Mouse (Mus musculus): ENCODE measurements around the gene Pdcd5. TPM values are rescaled to one million over a fixed set of nuclear protein-coding genes. Genes with fewer than 3 reads are reported as not detected.

Gene Pdcd5
- 10 to 100 TPM; 71.8 to 72.4 TPM for total RNA-seq (2021)
- long read RNA-seq, experiment 1, transcript Pdcd5-201 (6 exons, 684 nt): major isoform, 36 of 41 reads
- long read RNA-seq, experiment 1, partial matches to known transcripts: 0 of 41 reads
- long read RNA-seq, experiment 1, other reads (novel, unspliced or antisense): 4 of 41 reads
- long read RNA-seq, experiment 2, transcript Pdcd5-201 (6 exons, 684 nt): major isoform, 56 of 62 reads
- long read RNA-seq, experiment 2, partial matches to known transcripts: 0 of 62 reads
- long read RNA-seq, experiment 2, other reads (novel, unspliced or antisense): 4 of 62 reads

- Histone ChIP-seq H3K4me3 (peak within 1 kb of the TSS; percentile 92), H3K27ac (peak within 1 kb of the TSS; percentile 86)
- TF ChIP-seq CTCF (conservative IDR thresholded peaks at IDR 0.05): peak; percentile 24; the same call in 1 of the 2 replicates
- peak; percentile 96 to 99 for DNase-seq (ENCODE audit: low spot score in 2 of 2)
Observed at GRCm38 (mm10) chr7:35647101-35647698, at the start of gene Pdcd5. TSS of gene Pdcd5 (minus strand) at chr7:35647521.

DNA sequence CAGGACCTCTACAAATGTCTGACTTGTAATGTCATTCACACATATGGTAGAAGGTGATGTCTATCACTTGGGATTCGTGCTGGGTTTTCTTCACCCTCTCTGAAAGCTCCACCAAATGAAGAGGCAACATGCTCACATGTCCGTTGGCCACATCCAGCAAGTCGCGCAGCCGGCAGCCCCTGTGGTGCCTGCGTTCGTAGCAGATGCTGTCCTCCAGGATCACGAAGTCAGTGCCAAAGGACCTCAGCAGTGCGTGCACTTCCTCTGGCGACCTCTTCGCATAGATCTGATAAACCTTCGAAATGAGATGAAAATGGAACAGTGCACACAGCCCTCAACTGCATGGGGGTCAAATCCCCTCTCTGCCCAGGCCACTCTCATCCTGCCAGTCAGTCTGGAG, 45.3 kb upstream of the Pdcd5 start:
- H3K4me3 ChIP-seq: no peak overlapping the region
- TF ChIP-seq CTCF (conservative IDR thresholded peaks at IDR 0.05): no peak
- H3K27ac ChIP-seq: no peak overlapping the region
- no peak for DNase-seq (ENCODE audit: low spot score in 2 of 2)

DNA sequence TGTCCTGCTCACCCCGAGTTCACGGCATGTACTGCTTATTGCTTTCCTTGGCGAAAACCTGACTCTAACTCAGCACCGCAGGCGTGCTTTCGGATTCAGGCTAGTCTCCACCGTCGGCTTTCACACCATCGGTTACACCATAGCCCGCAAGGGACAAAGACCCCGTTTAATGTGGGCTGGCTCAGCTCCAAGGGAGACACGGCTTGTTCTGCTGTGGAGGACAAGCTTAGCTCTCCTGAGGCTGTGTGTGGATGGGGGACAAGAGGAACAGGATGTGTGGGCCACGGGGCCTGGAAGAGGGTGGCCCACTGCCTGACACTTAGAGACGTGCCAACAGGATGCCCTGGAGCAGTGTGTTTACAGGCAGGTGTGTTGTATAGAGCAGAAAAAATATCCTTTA, 44.8 kb upstream of the Pdcd5 start:
- no peak for DNase-seq (ENCODE audit: low spot score in 2 of 2)
- Histone ChIP-seq H3K4me3 (no peak overlapping the region), H3K27ac (no peak overlapping the region)
- no peak for TF ChIP-seq CTCF (conservative IDR thresholded peaks at IDR 0.05)

- H3K27ac ChIP-seq: no peak overlapping the region
- no peak for DNase-seq (ENCODE audit: low spot score in 2 of 2)
- no peak for TF ChIP-seq CTCF (conservative IDR thresholded peaks at IDR 0.05)
Observed at GRCm38 (mm10) chr7:35688781-35689349, 41.5 kb upstream of the Pdcd5 start.

GRCm38 (mm10) chr7:35688276-35688675, 41.0 kb upstream of the Pdcd5 start:
- no peak for DNase-seq (ENCODE audit: low spot score in 2 of 2)
- Histone ChIP-seq H3K27ac (no peak overlapping the region), H3K4me3 (no peak overlapping the region)
- no peak for TF ChIP-seq CTCF (conservative IDR thresholded peaks at IDR 0.05)

More at GRCm38 (mm10) chr7:35688781-35689349, 41.5 kb upstream of the Pdcd5 start:
- H3K4me3 ChIP-seq: no peak overlapping the region

- TF ChIP-seq CTCF (conservative IDR thresholded peaks at IDR 0.05): no peak
- Histone ChIP-seq H3K27ac (no peak overlapping the region), H3K4me3 (peak overlapping the region; percentile 35; the same call in 1 of the 2 replicates)
- no peak for DNase-seq (ENCODE audit: low spot score in 2 of 2)
Observed at GRCm38 (mm10) chr7:35687229-35687628, 39.9 kb upstream of the Pdcd5 start.

GRCm38 (mm10) chr7:35686756-35687155, 39.4 kb upstream of the Pdcd5 start:
- peak; percentile 88 for TF ChIP-seq CTCF (conservative IDR thresholded peaks at IDR 0.05)
- Histone ChIP-seq H3K4me3 (peak overlapping the region; percentile 35), H3K27ac (no peak overlapping the region)
- DNase-seq (ENCODE audit: low spot score in 2 of 2): peak; percentile 19 to 74

- Histone ChIP-seq H3K27ac (no peak overlapping the region; the same call in 1 of the 2 replicates), H3K4me3 (no peak overlapping the region)
- no peak for TF ChIP-seq CTCF (conservative IDR thresholded peaks at IDR 0.05)
- no peak for DNase-seq (ENCODE audit: low spot score in 2 of 2)
Observed at GRCm38 (mm10) chr7:35686216-35686615, 38.9 kb upstream of the Pdcd5 start.

- TF ChIP-seq CTCF (conservative IDR thresholded peaks at IDR 0.05): no peak
- DNase-seq (ENCODE audit: low spot score in 2 of 2): peak in 1 of 2 experiments; percentile 33
- no peak overlapping the region for H3K27ac ChIP-seq
- H3K4me3 ChIP-seq: no peak overlapping the region
Observed at GRCm38 (mm10) chr7:35683409-35684122, 36.2 kb upstream of the Pdcd5 start.

DNA sequence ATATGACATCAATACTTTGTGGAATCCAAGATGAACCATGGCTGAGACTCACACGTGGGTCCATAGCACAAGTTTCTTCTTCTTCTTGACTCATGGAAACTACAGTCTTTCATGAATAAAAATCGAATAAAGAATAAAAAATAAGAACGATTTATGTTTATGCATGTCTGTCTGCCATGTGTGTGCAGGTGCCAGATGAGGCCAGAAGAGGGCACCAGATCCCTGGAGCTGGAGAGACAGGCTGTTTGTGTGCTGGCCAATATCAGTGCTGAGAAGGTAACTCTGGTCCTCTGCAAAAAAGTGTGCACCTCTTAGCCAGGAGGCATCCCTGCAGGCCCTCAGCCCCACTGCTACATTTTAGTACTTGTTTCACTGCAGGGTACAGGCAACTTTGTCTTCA, 34.2 kb upstream of the Pdcd5 start:
- TF ChIP-seq CTCF (conservative IDR thresholded peaks at IDR 0.05): peak; percentile 61
- no peak for DNase-seq (ENCODE audit: low spot score in 2 of 2)
- H3K4me3 ChIP-seq: no peak overlapping the region
- no peak overlapping the region for H3K27ac ChIP-seq

DNA sequence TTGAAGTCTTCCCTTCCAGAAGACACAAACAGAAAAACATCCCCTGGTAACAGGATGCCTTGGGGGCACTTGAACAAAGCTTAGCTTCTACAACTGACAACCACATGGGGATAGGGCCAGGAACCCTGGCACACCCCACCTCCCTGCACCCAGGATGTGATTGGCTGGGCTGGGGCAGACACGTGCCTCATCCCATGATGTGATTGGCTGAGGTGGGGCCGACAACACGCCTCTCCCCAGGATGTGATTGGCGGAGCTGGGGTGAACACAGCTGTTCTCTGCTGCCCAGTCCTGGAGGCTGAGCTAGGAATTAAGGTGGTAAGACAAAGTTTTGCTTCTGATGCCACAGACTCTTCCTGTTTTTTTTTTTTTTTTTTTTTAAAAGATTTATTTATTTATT, 31.7 kb upstream of the Pdcd5 start:
- Histone ChIP-seq H3K4me3 (no peak overlapping the region), H3K27ac (no peak overlapping the region)
- no peak for DNase-seq (ENCODE audit: low spot score in 2 of 2)
- TF ChIP-seq CTCF (conservative IDR thresholded peaks at IDR 0.05): no peak

DNA sequence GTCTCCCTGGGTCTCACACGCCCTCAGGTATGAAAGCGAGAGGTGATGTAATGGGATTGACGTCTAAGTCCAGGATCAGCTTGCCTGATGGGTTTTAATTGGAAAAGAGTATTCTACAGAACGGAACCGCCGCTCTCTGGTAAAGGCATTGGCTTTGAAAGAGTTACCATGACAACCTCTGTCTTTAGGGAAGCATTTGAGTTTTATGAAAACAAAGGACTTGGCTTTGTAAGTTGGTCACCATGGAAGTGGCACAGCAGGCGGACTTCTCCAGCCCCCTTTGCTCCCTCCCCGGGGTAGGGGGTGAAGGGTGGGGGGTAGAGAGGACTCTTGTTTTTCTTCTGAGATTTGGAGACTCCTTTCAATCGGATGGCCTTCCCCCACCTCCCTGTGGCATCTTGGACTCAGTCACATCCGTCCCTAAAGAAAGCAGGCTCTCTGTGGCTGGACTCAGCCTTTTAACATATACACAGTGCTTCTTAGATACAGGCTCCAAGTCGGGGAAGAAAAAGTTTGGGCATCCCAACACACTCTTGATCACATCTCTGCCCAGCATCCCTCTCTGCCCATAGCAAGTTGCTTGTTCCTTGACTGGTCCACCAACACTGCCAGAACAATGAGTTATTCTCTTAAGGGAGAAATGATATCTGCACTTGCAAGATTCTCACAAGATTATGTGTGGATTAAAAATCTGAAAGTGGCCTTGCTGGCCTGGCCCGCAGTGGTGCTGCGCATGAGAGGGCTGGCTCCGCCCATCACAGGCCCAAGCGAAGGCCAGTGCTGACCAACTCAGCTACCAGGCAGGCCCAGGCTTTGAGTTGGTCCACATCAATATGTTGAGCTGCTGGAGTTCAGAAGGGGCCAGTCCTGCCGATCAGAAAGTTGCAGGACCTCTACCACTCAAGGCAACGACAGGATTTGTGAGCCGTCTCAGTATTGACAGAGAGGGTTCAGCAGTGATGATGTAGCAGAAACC, 21.0 kb upstream of the Pdcd5 start:
- peak overlapping the region; percentile 67 for H3K27ac ChIP-seq
- peak in 1 of 2 experiments; percentile 51 for DNase-seq (ENCODE audit: low spot score in 2 of 2)

More for the DNA sequence above, 21.0 kb upstream of the Pdcd5 start:
- H3K4me3 ChIP-seq: no peak overlapping the region
- no peak for TF ChIP-seq CTCF (conservative IDR thresholded peaks at IDR 0.05)

Data from layer of hippocampus, adult 2 months (tissue).